Mouse (Mus musculus): ENCODE measurements around the gene Hoxa10.

Gene Hoxa10

DNA sequence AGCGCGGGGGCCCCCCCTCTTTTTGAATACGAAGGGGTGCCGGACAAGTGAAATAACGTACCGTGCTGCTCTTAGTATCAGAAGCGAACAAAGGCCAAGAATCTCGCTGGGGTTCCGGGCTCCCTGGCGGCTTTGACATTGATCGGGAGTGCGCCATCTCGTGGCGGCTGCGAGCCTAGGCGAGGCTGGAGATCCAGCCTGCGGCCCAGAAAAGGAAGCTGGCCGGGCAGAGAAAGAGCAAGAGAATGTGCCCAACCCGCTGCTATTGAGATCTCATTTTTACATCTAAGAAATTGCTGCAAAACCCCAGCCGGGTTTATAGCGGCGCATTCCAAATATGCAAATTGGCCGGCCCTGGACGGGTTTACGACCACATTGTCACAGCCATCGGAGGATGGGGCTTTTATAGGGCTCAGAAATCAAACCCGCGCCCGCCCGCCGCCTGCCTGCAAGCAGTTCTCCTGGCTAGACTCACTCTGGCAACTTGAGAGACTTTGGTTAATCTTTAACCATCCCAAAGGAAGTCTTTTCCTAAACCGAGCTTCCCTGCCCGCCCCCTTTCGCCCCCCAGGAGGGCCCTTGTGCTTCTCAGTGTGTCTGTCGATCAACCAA, at the start of gene Hoxa10:
Gene Hoxa10 (minus strand): TSS at position 466 of the 612 bp plus-strand sequence.
- in situ Hi-C loops (cut with MboI; ENCODE audit: low sequenced_read_pairs): no loop called here

DNA sequence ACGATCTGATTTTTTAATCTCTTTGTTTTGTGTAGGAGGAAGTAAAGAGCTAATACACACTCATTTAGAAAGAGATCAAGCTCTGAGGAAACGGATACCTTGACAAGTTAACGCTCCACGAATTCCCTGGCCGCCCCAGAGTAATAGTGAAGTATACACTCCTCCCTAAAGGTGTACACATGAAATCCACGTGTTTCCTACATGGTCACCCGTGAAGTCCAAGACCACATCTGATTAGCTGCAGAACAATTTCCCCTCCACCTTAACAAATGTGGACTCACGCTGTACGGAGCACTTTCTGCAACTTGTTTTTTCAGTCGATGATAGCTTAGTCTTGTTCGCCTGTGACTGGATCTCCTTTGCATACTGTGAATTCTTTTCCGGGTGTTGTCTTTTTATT, 49.5 kb upstream of the Hoxa10 start:
- in situ Hi-C loops (cut with MboI; ENCODE audit: low sequenced_read_pairs): no loop called here

DNA sequence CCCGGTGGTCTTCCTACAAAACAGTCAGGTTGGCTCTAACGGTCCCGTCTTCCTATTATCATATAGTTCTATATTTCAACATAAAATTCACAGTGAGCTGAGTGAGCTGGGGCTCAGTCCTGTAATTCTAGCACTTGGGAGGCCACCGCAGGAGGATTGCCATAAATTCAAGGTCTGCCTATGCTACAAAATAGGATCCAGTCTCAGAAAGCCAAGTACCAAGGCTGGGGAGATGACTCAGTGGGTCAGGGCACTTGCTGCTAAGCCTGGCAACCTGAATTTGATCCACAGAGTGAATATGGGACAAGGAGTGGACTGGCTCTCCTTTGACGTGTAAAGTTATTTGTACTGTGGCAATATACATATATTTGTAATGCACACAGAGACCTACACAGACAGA, 43.2 kb upstream of the Hoxa10 start:
- in situ Hi-C loops (cut with MboI; ENCODE audit: low sequenced_read_pairs): no loop called here

DNA sequence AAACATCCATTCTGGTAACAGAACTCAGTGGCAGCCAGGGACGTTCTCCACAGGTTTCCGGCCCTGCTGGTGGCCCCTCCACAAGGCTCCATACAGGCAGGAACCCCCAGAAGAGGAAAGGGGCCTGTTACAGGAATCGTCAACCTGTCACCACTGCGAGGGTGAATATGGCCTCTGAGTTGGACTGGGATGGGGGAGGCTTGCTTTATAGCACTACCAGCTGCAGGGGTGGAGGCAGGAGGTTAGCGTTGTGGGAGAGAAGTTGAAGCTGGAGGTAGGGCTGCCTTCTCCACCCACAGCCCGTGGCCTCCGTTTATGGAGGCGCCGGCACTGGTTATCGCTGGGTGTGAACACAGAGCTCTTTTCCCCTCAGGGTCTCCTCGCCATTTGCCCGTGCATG, 40.4 kb upstream of the Hoxa10 start:
- in situ Hi-C loops (cut with MboI; ENCODE audit: low sequenced_read_pairs): no loop called here

DNA sequence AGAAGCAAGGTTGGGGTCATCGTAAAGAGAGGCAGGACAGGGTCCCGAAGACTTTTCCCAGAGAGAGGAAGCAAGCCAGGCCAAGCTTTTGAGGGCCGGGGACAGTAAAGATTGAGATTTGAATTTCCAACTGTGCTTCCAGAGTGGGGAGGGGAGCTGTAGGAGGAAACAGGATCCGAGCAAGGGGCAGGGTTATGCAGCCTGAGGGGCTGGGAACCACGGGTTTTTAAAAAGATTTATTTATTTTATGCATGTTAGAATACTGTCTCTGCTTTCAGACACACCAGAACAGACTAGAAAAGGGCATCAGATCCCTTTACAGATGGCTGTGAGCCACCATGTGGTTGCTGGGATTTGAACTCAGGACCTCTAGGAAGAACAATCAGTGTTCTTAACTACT, 36.3 kb upstream of the Hoxa10 start:
- in situ Hi-C loops (cut with MboI; ENCODE audit: low sequenced_read_pairs): no loop called here

- in situ Hi-C loops (cut with MboI; ENCODE audit: low sequenced_read_pairs): no loop called here
These were observed 35.7 kb upstream of the Hoxa10 start for GRCm38 (mm10) chr6:52276382-52276781.

GRCm38 (mm10) chr6:52275563-52276280, 35.1 kb upstream of the Hoxa10 start:
- in situ Hi-C loops (cut with MboI; ENCODE audit: low sequenced_read_pairs): no loop called here

- in situ Hi-C loops (cut with MboI; ENCODE audit: low sequenced_read_pairs): loop anchor here (25.0 kb wide), 2 partner anchors 563 to 638 kb away; no protein-coding TSS in a partner anchor
These were observed 33.9 kb upstream of the Hoxa10 start for GRCm38 (mm10) chr6:52274576-52274975.

- in situ Hi-C loops (cut with MboI; ENCODE audit: low sequenced_read_pairs): loop anchor here (25.0 kb wide), 2 partner anchors 564 to 639 kb away; no protein-coding TSS in a partner anchor
These were observed 33.1 kb upstream of the Hoxa10 start for GRCm38 (mm10) chr6:52273656-52274280.

DNA sequence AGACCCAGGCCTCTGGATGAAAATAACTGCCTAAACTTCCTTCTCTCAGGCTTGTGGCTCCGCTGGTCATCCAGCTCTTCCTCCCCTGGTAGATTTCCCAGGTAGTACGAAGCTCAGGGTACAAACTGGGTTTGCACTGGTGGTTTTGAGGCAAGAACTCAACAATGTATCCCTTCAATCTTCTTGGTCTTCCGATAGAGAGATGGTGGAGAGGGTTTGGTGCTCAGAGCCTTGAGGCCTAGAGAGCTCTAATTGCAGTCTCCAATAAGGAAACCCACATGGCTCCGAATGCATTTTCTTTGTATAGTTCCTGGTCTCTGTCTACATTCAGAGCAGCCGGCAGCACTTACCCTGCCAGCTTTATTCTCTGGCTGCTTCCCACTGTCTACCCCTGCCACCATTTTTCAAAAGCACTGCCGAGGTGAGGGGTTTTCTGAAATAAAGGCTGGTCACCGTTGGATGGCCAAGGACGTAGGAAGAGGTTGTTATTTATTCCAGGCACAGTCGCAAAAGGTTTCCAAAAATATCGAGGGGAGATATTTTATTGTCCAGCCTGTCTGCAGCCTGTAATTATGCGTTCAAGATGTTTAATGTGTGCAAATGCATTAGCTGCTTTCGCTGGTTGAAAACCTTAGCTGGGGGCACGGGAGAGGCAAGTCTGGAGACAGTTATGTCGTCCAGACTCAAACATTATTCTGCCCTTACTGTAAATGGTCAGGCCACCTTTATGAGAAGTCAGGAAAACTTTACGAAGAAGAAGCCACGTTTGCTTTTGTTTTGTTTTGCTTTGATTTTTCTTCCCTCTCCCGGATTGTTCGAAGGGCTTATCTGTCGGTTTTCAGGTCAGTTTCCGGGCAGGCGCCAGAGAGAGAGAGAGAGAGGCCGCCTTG, 32.4 kb upstream of the Hoxa10 start:
- in situ Hi-C loops (cut with MboI; ENCODE audit: low sequenced_read_pairs): loop anchor here (25.0 kb wide), 2 partner anchors 564 to 639 kb away; no protein-coding TSS in a partner anchor

DNA sequence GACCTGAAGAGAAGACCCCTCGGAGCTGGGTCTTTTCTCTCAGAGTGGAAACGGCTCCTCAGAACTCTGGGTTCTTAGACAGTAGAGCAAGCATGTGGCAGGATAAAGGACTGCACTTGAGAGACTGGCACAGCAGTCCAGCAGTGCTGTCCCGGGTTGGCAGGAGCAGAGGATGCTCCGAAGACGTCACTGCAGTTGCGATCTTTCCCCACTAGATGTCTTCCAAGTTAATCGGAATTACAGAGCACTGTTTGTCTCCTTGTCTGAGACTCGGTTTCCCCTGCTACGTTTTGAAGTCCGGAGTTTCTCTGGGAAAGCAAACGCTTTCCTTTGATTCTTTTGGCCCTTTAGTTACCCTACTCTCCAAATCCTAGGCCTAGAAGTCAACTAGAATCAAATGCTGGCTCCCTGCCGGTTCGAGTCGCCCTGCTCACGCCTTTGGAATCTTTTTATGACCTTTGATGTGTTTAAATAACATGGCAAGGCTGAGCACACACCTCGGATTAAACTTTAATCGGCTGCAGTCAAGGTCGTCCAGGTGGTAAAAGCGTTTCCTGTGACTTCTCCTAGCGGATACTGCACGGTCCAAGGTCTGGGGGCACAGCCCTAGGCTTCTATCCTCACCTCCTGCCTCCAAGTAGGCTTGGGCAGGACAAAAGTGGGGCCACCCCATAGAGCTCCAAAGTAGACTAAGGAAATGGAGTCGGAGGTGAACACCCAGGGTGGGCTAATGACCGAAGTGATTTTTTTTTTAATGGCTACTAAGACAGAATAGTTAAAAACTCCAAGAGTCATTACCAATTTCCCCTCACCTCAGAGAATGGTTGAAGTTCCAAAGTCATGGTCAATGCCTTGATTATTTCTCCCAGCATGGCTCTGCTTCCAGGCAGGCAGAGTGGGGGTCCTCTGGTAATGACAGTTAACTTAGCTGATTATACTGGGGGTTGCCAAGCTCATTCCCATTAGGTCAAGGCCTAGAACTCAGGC, 30.1 kb upstream of the Hoxa10 start:
- in situ Hi-C loops (cut with MboI; ENCODE audit: low sequenced_read_pairs): loop anchor here (25.0 kb wide), 2 partner anchors 567 to 642 kb away; no protein-coding TSS in a partner anchor

DNA sequence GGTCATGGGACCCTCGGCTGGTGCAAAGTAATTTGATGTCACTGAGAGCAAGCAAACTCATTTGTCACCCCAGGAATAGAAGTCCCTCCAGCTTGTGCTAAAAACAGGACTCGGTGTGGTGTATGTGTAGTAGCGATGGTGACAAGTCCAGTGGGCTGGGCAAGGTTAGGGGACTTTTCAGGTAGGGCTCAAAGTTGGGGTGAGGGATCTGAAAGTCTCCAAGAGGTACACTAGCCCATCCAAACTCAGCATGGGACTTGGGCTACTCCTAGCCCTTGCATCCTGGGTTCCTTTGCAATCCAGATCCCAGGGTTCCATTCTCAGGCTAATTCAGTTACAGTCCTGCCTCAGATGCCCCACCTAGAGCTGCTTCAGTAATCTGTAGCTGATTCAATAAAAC, 28.1 kb upstream of the Hoxa10 start:
- in situ Hi-C loops (cut with MboI; ENCODE audit: low sequenced_read_pairs): loop anchor here (25.0 kb wide), 2 partner anchors 569 to 644 kb away; no protein-coding TSS in a partner anchor

DNA sequence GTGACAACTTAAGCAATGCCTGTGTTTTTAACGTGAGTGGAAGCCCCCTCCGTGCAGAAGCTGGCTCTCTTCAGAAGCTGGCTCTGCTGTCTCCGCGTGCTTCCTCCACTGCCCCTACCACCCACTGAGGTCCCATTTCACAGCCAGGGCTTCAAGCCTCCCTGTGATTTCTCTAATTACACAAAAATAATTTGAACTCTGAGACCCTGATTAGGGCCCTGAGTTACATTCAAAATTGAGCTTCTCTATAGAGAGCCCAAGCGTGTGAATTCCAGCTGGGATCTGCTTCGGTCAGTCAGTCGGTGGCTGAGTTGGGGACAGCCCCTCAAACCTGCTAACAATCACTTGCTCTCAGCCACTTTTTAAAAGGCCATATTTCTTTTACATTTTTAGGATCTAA, 27.7 kb upstream of the Hoxa10 start:
- in situ Hi-C loops (cut with MboI; ENCODE audit: low sequenced_read_pairs): loop anchor here (25.0 kb wide), 2 partner anchors 569 to 644 kb away; no protein-coding TSS in a partner anchor

- in situ Hi-C loops (cut with MboI; ENCODE audit: low sequenced_read_pairs): loop anchor here (25.0 kb wide), 2 partner anchors 570 to 645 kb away; no protein-coding TSS in a partner anchor
These were observed 27.0 kb upstream of the Hoxa10 start for GRCm38 (mm10) chr6:52267691-52268090.

- in situ Hi-C loops (cut with MboI; ENCODE audit: low sequenced_read_pairs): loop anchor here (25.0 kb wide), 2 partner anchors 570 to 645 kb away; no protein-coding TSS in a partner anchor
These were observed 26.6 kb upstream of the Hoxa10 start for GRCm38 (mm10) chr6:52267221-52267620.

- in situ Hi-C loops (cut with MboI; ENCODE audit: low sequenced_read_pairs): loop anchor here (25.0 kb wide), 2 partner anchors 571 to 646 kb away; no protein-coding TSS in a partner anchor
These were observed 26.0 kb upstream of the Hoxa10 start for GRCm38 (mm10) chr6:52266666-52266985.

DNA sequence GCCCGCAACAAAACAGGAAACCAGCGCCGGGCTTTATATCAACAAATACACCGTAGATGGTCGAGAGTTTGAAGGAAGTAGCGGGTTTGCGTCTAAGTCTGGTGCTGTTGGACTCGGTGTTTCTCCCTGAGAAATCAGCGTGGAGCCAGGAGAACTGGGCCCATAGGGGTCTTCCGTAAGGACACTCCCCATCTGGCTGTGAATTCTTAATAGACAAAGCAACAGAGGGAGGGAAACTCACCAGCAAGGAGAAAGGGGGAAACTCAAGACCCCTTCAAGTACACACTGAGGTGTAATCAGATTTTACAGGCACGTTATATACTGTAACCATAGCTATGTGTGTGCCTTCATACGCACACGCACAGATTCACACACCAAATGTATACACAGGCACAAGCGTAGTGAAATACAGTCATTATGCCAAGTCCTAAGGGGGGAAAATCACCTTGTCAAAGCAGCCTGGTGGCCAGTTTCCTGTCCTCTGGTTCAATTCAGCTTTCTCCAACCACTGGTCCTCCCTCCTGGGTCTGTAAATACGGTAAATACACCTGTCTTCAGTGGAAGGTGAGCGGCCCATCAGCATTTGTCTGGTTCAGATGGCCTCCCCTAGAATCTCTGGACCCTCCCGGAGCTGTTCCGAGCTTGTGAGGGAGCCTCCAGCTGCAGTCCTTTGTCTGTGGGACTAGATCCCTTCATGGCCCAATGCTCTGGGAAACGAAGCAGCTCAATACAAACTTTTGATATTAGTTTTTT, 25.4 kb upstream of the Hoxa10 start:
- in situ Hi-C loops (cut with MboI; ENCODE audit: low sequenced_read_pairs): loop anchor here (25.0 kb wide), 2 partner anchors 571 to 646 kb away; no protein-coding TSS in a partner anchor

DNA sequence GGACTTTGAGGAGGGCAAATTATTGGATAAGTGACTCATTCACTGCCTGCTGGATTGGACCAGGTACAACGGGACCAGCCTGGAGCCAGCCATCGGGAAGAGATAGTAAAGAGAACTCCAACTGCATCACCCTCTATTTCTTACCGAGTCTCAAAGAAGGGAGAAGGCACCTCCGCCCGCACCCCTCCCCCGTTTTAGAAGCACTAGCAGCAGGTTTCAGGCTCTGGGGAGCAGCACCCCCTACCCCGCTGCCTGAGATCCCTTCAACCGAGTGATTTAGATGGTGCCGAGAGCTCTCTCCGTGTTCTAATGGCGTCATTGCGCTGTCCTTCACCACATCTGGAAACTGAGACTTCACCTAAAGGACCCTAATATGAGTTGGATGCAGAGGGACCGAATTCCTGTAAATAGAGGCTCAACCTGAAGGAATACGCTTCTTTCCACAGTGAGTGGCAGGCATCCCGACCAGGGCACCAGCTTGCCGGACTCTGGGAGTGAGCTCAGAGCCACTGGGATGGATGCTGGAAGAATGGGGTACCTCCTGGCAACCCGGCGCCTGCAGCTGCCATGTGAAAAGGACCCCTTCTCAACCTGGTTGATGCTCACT, 24.8 kb upstream of the Hoxa10 start:
- in situ Hi-C loops (cut with MboI; ENCODE audit: low sequenced_read_pairs): loop anchor here (25.0 kb wide), 2 partner anchors 572 to 647 kb away; no protein-coding TSS in a partner anchor

Data from CH12F3 (cell line).